Mouse (Mus musculus): Measurements from ENCODE around the gene Gm20708. TPM values are rescaled to one million over a fixed set of nuclear protein-coding genes. Genes with fewer than 3 reads are reported as not detected.

The Gm20708 gene
- polyA plus RNA-seq, 1 experiment from 2014 or later, result 0.80 TPM

GRCm38 (mm10) chr11:117848985-117849671 is 39.7 kb downstream of the Gm20708 start, which contains the start of gene Birc5:
TSS of gene Birc5 (plus strand) at chr11:117849251.
- Histone ChIP-seq H3K4me3 (ENCODE audit: low read depth, low read length) (peak within 1 kb of the TSS; percentile 86), H3K27ac (ENCODE audit: low read depth, low read length) (peak within 1 kb of the TSS; percentile 92)

DNA sequence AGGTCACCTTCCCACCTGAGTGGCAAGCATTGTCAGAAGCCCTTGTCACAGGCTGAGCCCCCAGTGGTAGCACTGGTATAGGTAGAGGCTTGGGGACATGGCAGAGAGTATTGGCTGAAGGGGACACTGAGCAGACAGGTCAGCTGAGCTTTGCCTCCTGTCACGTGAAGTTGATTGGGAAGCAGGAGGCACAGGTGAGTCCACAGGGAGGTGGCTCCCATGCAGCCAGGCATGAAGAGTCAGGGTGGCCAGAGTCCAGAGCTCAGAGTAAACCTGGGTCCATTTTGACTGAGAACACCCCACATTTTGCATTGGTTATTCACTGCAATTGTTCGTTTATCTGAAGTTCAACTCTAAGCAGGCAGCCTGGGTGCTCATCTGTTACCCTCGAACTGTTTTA is 43.4 kb downstream of the Gm20708 start:
- Histone ChIP-seq H3K4me1 (replicated peaks; ENCODE audit: control insufficient read depth, insufficient read depth, low read length) (peaks cover 9% of the 10 kb centered on the region), H3K36me3 (ENCODE audit: control insufficient read depth, insufficient read depth, low read length) (peaks cover 51% of the 10 kb centered on the region), H3K4me3 (ENCODE audit: low read depth, low read length) (no peak overlapping the region), H3K27me3 (replicated peaks; ENCODE audit: control insufficient read depth, insufficient read depth, low read length) (no peaks in the 10 kb centered on the region), H3K9ac (ENCODE audit: low read depth, low read length) (no peak overlapping the region), H3K27ac (ENCODE audit: low read depth, low read length) (no peak overlapping the region), H3K4me2 (no peak overlapping the region), H3K9me3 (ENCODE audit: control insufficient read depth, low read length) (no peaks in the 10 kb centered on the region)
- no peak for ATAC-seq (replicated peaks; ENCODE audit: low FRiP score)
- DNase-seq (ENCODE audit: low spot score), result no peak
- 93% methylated on average over 3 of the region's 3 CpGs for WGBS

More at GRCm38 (mm10) chr11:117848985-117849671, 39.7 kb downstream of the Gm20708 start, which contains the start of gene Birc5:
- H3K9ac ChIP-seq (ENCODE audit: low read depth, low read length), result peak within 1 kb of the TSS; percentile 91
- ATAC-seq (replicated peaks; ENCODE audit: low FRiP score) (peak; percentile 90), DNase-seq (ENCODE audit: low spot score) (peak; percentile 97)
- H3K4me2 ChIP-seq, result peak within 1 kb of the TSS; percentile 70
- peaks cover 21% of the 10 kb centered on the region for H3K36me3 ChIP-seq (ENCODE audit: control insufficient read depth, insufficient read depth, low read length)
- WGBS, result under 1% methylated on average over 50 of the region's 51 CpGs
- H3K4me1 ChIP-seq (replicated peaks; ENCODE audit: control insufficient read depth, insufficient read depth, low read length), result peaks cover 23% of the 10 kb centered on the region
- no peaks in the 10 kb centered on the region for H3K27me3 ChIP-seq (replicated peaks; ENCODE audit: control insufficient read depth, insufficient read depth, low read length)
- no peaks in the 10 kb centered on the region for H3K9me3 ChIP-seq (ENCODE audit: control insufficient read depth, low read length)

GRCm38 (mm10) chr11:117854241-117854640 is 44.8 kb downstream of the Gm20708 start:
- 92% methylated on average over 9 of the region's 9 CpGs for WGBS
- Histone ChIP-seq H3K9me3 (ENCODE audit: control insufficient read depth, low read length) (no peaks in the 10 kb centered on the region), H3K27ac (ENCODE audit: low read depth, low read length) (no peak overlapping the region), H3K27me3 (replicated peaks; ENCODE audit: control insufficient read depth, insufficient read depth, low read length) (peaks cover 8% of the 10 kb centered on the region), H3K9ac (ENCODE audit: low read depth, low read length) (no peak overlapping the region), H3K4me1 (replicated peaks; ENCODE audit: control insufficient read depth, insufficient read depth, low read length) (peaks cover 5% of the 10 kb centered on the region), H3K36me3 (ENCODE audit: control insufficient read depth, insufficient read depth, low read length) (peaks cover 51% of the 10 kb centered on the region), H3K4me2 (no peak overlapping the region), H3K4me3 (ENCODE audit: low read depth, low read length) (no peak overlapping the region)
- DNase-seq (ENCODE audit: low spot score) (no peak), ATAC-seq (replicated peaks; ENCODE audit: low FRiP score) (no peak)

DNA sequence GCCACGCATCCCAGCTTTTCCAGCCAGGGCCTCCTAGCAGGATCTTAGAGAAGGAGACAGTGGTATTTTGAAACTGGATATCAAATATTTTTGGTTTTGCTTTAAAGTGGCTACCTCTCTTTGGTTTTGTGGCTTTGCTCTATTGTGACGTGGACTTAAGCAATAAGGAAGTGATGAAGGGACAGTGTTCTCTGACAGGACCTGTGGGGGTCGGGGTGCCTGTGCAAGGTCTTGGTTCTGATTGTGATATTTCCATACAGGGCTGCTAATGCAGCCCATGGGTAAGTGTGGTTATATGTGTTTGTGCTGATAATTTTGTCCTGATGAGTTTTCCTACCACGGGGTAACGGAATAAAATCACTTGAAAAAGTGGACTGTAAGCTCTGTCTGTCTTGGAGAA is 45.9 kb downstream of the Gm20708 start:
- 92% methylated on average over 5 of the region's 5 CpGs for WGBS
- Histone ChIP-seq H3K36me3 (ENCODE audit: control insufficient read depth, insufficient read depth, low read length) (peaks cover 51% of the 10 kb centered on the region), H3K4me3 (ENCODE audit: low read depth, low read length) (no peak overlapping the region), H3K9me3 (ENCODE audit: control insufficient read depth, low read length) (no peaks in the 10 kb centered on the region), H3K4me1 (replicated peaks; ENCODE audit: control insufficient read depth, insufficient read depth, low read length) (peaks cover 7% of the 10 kb centered on the region), H3K27me3 (replicated peaks; ENCODE audit: control insufficient read depth, insufficient read depth, low read length) (peaks cover 19% of the 10 kb centered on the region), H3K4me2 (no peak overlapping the region), H3K27ac (ENCODE audit: low read depth, low read length) (no peak overlapping the region), H3K9ac (ENCODE audit: low read depth, low read length) (no peak overlapping the region)
- DNase-seq (ENCODE audit: low spot score), result no peak
- ATAC-seq (replicated peaks; ENCODE audit: low FRiP score), result no peak

GRCm38 (mm10) chr11:117855975-117856374 is 46.5 kb downstream of the Gm20708 start:
- Histone ChIP-seq H3K4me3 (ENCODE audit: low read depth, low read length) (no peak overlapping the region), H3K4me1 (replicated peaks; ENCODE audit: control insufficient read depth, insufficient read depth, low read length) (peaks cover 8% of the 10 kb centered on the region), H3K4me2 (no peak overlapping the region), H3K36me3 (ENCODE audit: control insufficient read depth, insufficient read depth, low read length) (peaks cover 51% of the 10 kb centered on the region), H3K27me3 (replicated peaks; ENCODE audit: control insufficient read depth, insufficient read depth, low read length) (peaks cover 25% of the 10 kb centered on the region), H3K9me3 (ENCODE audit: control insufficient read depth, low read length) (no peaks in the 10 kb centered on the region), H3K9ac (ENCODE audit: low read depth, low read length) (no peak overlapping the region), H3K27ac (ENCODE audit: low read depth, low read length) (no peak overlapping the region)
- 87% methylated on average over 1 of the region's 1 CpGs for WGBS
- DNase-seq (ENCODE audit: low spot score), result no peak
- no peak for ATAC-seq (replicated peaks; ENCODE audit: low FRiP score)

- ATAC-seq (replicated peaks; ENCODE audit: low FRiP score), result 0 out of 2 replicates have a peak, but pooled peaks have one; percentile 18
These were observed 48.0 kb downstream of the Gm20708 start for GRCm38 (mm10) chr11:117857462-117857861.

GRCm38 (mm10) chr11:117858392-117858791 is 48.9 kb downstream of the Gm20708 start:
- peak; percentile 25; the same call in 1 of the 2 replicates for ATAC-seq (replicated peaks; ENCODE audit: low FRiP score)
- Histone ChIP-seq H3K9ac (ENCODE audit: low read depth, low read length) (no peak overlapping the region), H3K36me3 (ENCODE audit: control insufficient read depth, insufficient read depth, low read length) (peaks cover 34% of the 10 kb centered on the region), H3K27ac (ENCODE audit: low read depth, low read length) (no peak overlapping the region), H3K4me1 (replicated peaks; ENCODE audit: control insufficient read depth, insufficient read depth, low read length) (peaks cover 8% of the 10 kb centered on the region), H3K27me3 (replicated peaks; ENCODE audit: control insufficient read depth, insufficient read depth, low read length) (peaks cover 47% of the 10 kb centered on the region), H3K9me3 (ENCODE audit: control insufficient read depth, low read length) (no peaks in the 10 kb centered on the region), H3K4me2 (no peak overlapping the region), H3K4me3 (ENCODE audit: low read depth, low read length) (no peak overlapping the region)
- DNase-seq (ENCODE audit: low spot score), result no peak
- WGBS, result 58% methylated on average over 3 of the region's 3 CpGs

More at GRCm38 (mm10) chr11:117857462-117857861, 48.0 kb downstream of the Gm20708 start:
- Histone ChIP-seq H3K9ac (ENCODE audit: low read depth, low read length) (no peak overlapping the region), H3K36me3 (ENCODE audit: control insufficient read depth, insufficient read depth, low read length) (peaks cover 44% of the 10 kb centered on the region), H3K27ac (ENCODE audit: low read depth, low read length) (no peak overlapping the region), H3K27me3 (replicated peaks; ENCODE audit: control insufficient read depth, insufficient read depth, low read length) (peaks cover 39% of the 10 kb centered on the region), H3K9me3 (ENCODE audit: control insufficient read depth, low read length) (no peaks in the 10 kb centered on the region), H3K4me3 (ENCODE audit: low read depth, low read length) (no peak overlapping the region), H3K4me2 (no peak overlapping the region), H3K4me1 (replicated peaks; ENCODE audit: control insufficient read depth, insufficient read depth, low read length) (peaks cover 8% of the 10 kb centered on the region)
- DNase-seq (ENCODE audit: low spot score), result no peak
- WGBS, result 87% methylated on average over 10 of the region's 10 CpGs

GRCm38 (mm10) chr11:117860601-117861000 is 51.1 kb downstream of the Gm20708 start, which contains the start of gene Tmem235:
TSS of gene Tmem235 (plus strand) at chr11:117860752.
- peak within 1 kb of the TSS; percentile 12; the same call in 1 of the 2 replicates for H3K4me2 ChIP-seq
- H3K27me3 ChIP-seq (replicated peaks; ENCODE audit: control insufficient read depth, insufficient read depth, low read length), result peaks cover 54% of the 10 kb centered on the region
- H3K36me3 ChIP-seq (ENCODE audit: control insufficient read depth, insufficient read depth, low read length), result peaks cover 20% of the 10 kb centered on the region
- H3K27ac ChIP-seq (ENCODE audit: low read depth, low read length), result no peak within 1 kb of the TSS
- peaks cover 8% of the 10 kb centered on the region for H3K4me1 ChIP-seq (replicated peaks; ENCODE audit: control insufficient read depth, insufficient read depth, low read length)
- no peak within 1 kb of the TSS for H3K4me3 ChIP-seq (ENCODE audit: low read depth, low read length)
- no peaks in the 10 kb centered on the region for H3K9me3 ChIP-seq (ENCODE audit: control insufficient read depth, low read length)
- no peak for DNase-seq (ENCODE audit: low spot score)
- ATAC-seq (replicated peaks; ENCODE audit: low FRiP score), result no peak
- no peak within 1 kb of the TSS; the same call in 1 of the 2 replicates for H3K9ac ChIP-seq (ENCODE audit: low read depth, low read length)
- 6% methylated on average over 23 of the region's 23 CpGs for WGBS
